Comparison of ENCODE assay signal across 12 mouse cellular contexts in genomic region chr7:19923797-19924196, GRCm38 (mm10). TPM values are rescaled to one million over a fixed set of nuclear protein-coding genes. Genes with fewer than 3 reads are reported as not detected.
DNase-seq lines count a peak whose midpoint lies in the region; ATAC-seq lines count a peak whose summit lies in the region.
"Had no signal": no experiment of that assay in that cellular context is flagged by ENCODE, and none has a peak within 500 bp of the region (broad histone marks: within the 10 kb centered on the region; RNA-seq: fewer than 3 reads in every experiment).

No protein-coding gene starts in this region.

- H3K4me2 ChIP-seq in hindbrain, embryonic 12.5 days (replicated peaks) = no peak overlapping the region
- no peak overlapping the region for H3K4me2 ChIP-seq in hindbrain, embryonic 13.5 days
- H3K4me2 ChIP-seq: hindbrain, embryonic 15.5 days; liver, embryonic 11.5 days had no signal

- no peaks in the 10 kb centered on the region for H3K27me3 ChIP-seq in hindbrain, embryonic 12.5 days
- H3K27me3 ChIP-seq in hindbrain, embryonic 13.5 days = 0 out of 2 replicates have a peak, but pooled peaks cover 8% of the 10 kb centered on the region
- H3K27me3 ChIP-seq: hindbrain, embryonic 15.5 days had no signal

- DNase-seq in CD4-positive helper T cell, adult 2 months (ENCODE audit: low read depth, low spot score) = peak; percentile 65
- peak; percentile 39 for DNase-seq in T-cell, adult 2 months (ENCODE audit: low spot score)
- peak; percentile 68 for DNase-seq in naive thymus-derived CD4-positive, alpha-beta T cell, adult 2 months (ENCODE audit: low read depth)
- DNase-seq in gastrocnemius, adult 8-10 months (ENCODE audit: low spot score in 2 of 2) = no peak
- DNase-seq in layer of hippocampus, postnatal 25 days (ENCODE audit: extremely low spot score in 1 of 2, low spot score in 1 of 2) = no peak
- DNase-seq: forebrain, postnatal 0 days had no signal

- peak overlapping the region; percentile 23; the same call in 1 of the 2 replicates for H3K9ac ChIP-seq in hindbrain, embryonic 12.5 days
- H3K9ac ChIP-seq in hindbrain, embryonic 13.5 days = no peak overlapping the region
- H3K9ac ChIP-seq: forebrain, postnatal 0 days; hindbrain, embryonic 15.5 days had no signal

- peaks cover 8% of the 10 kb centered on the region; the same call in 1 of the 2 replicates for H3K4me1 ChIP-seq in hindbrain, embryonic 12.5 days
- peaks cover 15% of the 10 kb centered on the region for H3K4me1 ChIP-seq in hindbrain, embryonic 13.5 days (replicated peaks)

- no peaks in the 10 kb centered on the region for H3K36me3 ChIP-seq in hindbrain, embryonic 12.5 days
- no peaks in the 10 kb centered on the region for H3K36me3 ChIP-seq in hindbrain, embryonic 13.5 days
- H3K36me3 ChIP-seq: hindbrain, embryonic 15.5 days had no signal

- no peak overlapping the region for H3K4me3 ChIP-seq in hindbrain, embryonic 12.5 days
- H3K4me3 ChIP-seq in hindbrain, embryonic 13.5 days = no peak overlapping the region
- H3K4me3 ChIP-seq: hindbrain, embryonic 15.5 days had no signal

- H3K27ac ChIP-seq in hindbrain, embryonic 12.5 days = no peak overlapping the region
- no peak overlapping the region for H3K27ac ChIP-seq in hindbrain, embryonic 13.5 days
- H3K27ac ChIP-seq: hindbrain, embryonic 15.5 days had no signal

- no peaks in the 10 kb centered on the region for H3K9me3 ChIP-seq in hindbrain, embryonic 12.5 days (replicated peaks)
- H3K9me3 ChIP-seq in hindbrain, embryonic 13.5 days = no peaks in the 10 kb centered on the region
- H3K9me3 ChIP-seq: hindbrain, embryonic 15.5 days had no signal

- no peak for ATAC-seq in hindbrain, embryonic 12.5 days (ENCODE audit: low FRiP score)
- no peak for ATAC-seq in hindbrain, embryonic 13.5 days (ENCODE audit: low FRiP score)
- ATAC-seq: forebrain, postnatal 0 days had no signal

- WGBS in hindbrain, embryonic 12.5 days = 11% methylated on average over 13 of the region's 15 CpGs
- 15% methylated on average over 13 of the region's 15 CpGs for WGBS in hindbrain, embryonic 13.5 days

RNA-seq across cellular contexts. Expression of gene Pvr, which starts 2.8 kb away (rescaled TPM):
- polyA plus RNA-seq in hindbrain, embryonic 12.5 days (2016; fragmentation: Nextera tagmentation; extraction: Ambion mirVana) = 4.6 and 6.1 TPM in 2 replicates
- 7.8 and 9.4 TPM in 2 replicates for polyA plus RNA-seq in hindbrain, embryonic 13.5 days (2015; fragmentation: Nextera tagmentation; extraction: Ambion mirVana)
- total RNA-seq in gastrocnemius, adult 8-10 months (2022) = 1 to 10 TPM; 4.3 to 6.7 (median 4.9) TPM
- 10 to 100 TPM; 10.2 to 15.9 TPM for total RNA-seq in layer of hippocampus, postnatal 25 days (2021)

RNA-seq across cellular contexts. Expression of gene Igsf23, which starts 26.8 kb away (rescaled TPM):
- 0.32 TPM in 1 of 2 replicates, not detected in the other for polyA plus RNA-seq in hindbrain, embryonic 12.5 days (2016; fragmentation: Nextera tagmentation; extraction: Ambion mirVana)
- 0.13 TPM in 1 of 2 replicates, not detected in the other for polyA plus RNA-seq in hindbrain, embryonic 13.5 days (2015; fragmentation: Nextera tagmentation; extraction: Ambion mirVana)
- total RNA-seq in gastrocnemius, adult 8-10 months (2022) = not detected
- total RNA-seq in layer of hippocampus, postnatal 25 days (2021) = not detected
- total RNA-seq: forebrain, postnatal 0 days; layer of hippocampus, postnatal 10 days had no signal
- polyA plus RNA-seq: cortical plate, adult 2 months; forebrain, postnatal 0 days; hindbrain, embryonic 15.5 days had no signal

RNA-seq across cellular contexts. Expression of gene Ceacam19, which starts 36.0 kb away (rescaled TPM):
- polyA plus RNA-seq in hindbrain, embryonic 12.5 days (2016; fragmentation: Nextera tagmentation; extraction: Ambion mirVana) = not detected in 2 replicates
- not detected in 2 replicates for polyA plus RNA-seq in hindbrain, embryonic 13.5 days (2015; fragmentation: Nextera tagmentation; extraction: Ambion mirVana)
- not detected for total RNA-seq in gastrocnemius, adult 8-10 months (2022)
- total RNA-seq in layer of hippocampus, postnatal 25 days (2021) = not detected
- total RNA-seq: forebrain, postnatal 0 days; layer of hippocampus, postnatal 10 days had no signal
- polyA plus RNA-seq: cortical plate, adult 2 months; forebrain, postnatal 0 days; hindbrain, embryonic 15.5 days; liver, embryonic 11.5 days had no signal

RNA-seq across cellular contexts. Expression of gene Ceacam20, which starts 41.4 kb away (rescaled TPM):
- polyA plus RNA-seq in hindbrain, embryonic 12.5 days (2016; fragmentation: Nextera tagmentation; extraction: Ambion mirVana) = not detected in 2 replicates
- polyA plus RNA-seq in hindbrain, embryonic 13.5 days (2015; fragmentation: Nextera tagmentation; extraction: Ambion mirVana) = not detected in 2 replicates
- total RNA-seq in gastrocnemius, adult 8-10 months (2022) = not detected
- not detected for total RNA-seq in layer of hippocampus, postnatal 25 days (2021)
- total RNA-seq: forebrain, postnatal 0 days; layer of hippocampus, postnatal 10 days had no signal
- polyA plus RNA-seq: cortical plate, adult 2 months; forebrain, postnatal 0 days; hindbrain, embryonic 15.5 days; liver, embryonic 11.5 days had no signal

Comparison
In these comparisons a context has a peak if more than half of its experiments do, and no peak if none do; other contexts are left out.
1. DNase-seq: peak in CD4-positive helper T cell, adult 2 months (single experiment), T-cell, adult 2 months (single experiment) and naive thymus-derived CD4-positive, alpha-beta T cell, adult 2 months (single experiment); none in gastrocnemius, adult 8-10 months (0 of 2) and layer of hippocampus, postnatal 25 days (0 of 2).